Mouse (Mus musculus) ES-Bruce4 (cell line): ENCODE results near the gene Ung.

Experiments used
- CTCF ChIP-seq: IDR thresholded peaks from one replicate; pipeline ENCODE4 v1.8.1; 2011; ENCODE audit warnings: low read depth, low read length
- EP300 ChIP-seq: IDR thresholded peaks from 2 replicates; pipeline ENCODE4 v1.6.1; 2011; ENCODE audit warnings: low read depth, low read length; ENCODE audit not compliant: insufficient read depth
- POLR2A ChIP-seq: IDR thresholded peaks from one replicate; pipeline ENCODE4 v1.8.1; 2011; ENCODE audit warnings: low read length; ENCODE audit not compliant: insufficient read depth

- peak; percentile 32 for TF ChIP-seq CTCF
- no peak for TF ChIP-seq EP300
- no peak for TF ChIP-seq POLR2A
Measured at GRCm38 (mm10) chr5:114187108-114187507, 56.9 kb downstream of the Ung start.
